Mouse (Mus musculus): ENCODE measurements around the gene Ube4b. TPM values are rescaled to one million over a fixed set of nuclear protein-coding genes. Genes with fewer than 3 reads are reported as not detected.
A peak's percentile ranks its signal among the peaks of the same experiment; 100 is the strongest.

Ube4b gene
- polyA plus RNA-seq, 2 experiments from 2014 or later = 15.4 to 21.1 TPM

GRCm38 (mm10) chr4:149393311-149393995, 33.1 kb downstream of the Ube4b start:
- no peak for ATAC-seq

DNA sequence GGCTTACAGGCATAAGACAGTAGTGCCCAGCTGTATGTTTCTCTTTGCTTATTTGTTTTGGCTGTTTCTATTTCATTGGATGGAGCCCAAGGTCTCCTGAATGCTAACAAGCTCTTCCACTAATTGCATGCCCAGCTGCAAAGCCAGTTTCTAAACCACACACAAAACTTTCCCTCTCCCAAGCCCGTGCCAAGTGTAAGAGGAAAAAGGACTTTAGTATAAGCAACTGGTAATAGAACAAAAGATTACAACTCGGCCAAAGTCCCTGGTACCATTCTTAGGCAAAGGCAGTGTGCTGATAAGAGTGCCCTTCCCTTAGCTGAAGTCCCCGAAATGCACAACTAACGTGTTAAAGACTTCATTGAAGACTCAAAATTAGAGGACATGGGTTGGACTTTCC, 34.2 kb downstream of the Ube4b start:
- ATAC-seq = no peak

DNA sequence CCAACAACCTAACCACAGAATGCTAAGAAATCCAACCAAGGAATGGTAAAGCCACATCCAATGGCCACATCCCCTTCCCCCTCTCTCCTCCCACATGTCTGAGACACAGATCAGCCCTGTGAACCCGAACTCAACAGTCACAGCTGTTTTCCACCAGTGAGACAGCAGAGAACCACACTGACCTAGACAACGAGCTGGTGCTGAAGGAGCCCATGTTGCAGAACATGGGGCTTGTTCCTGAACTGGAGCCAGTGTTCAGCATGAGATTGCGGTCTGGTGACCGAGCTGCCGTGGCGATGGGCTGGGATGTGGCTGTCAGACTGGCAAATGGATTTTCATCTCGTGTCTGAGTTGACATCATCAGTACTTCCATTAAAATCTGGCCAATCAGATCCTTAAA, 45.5 kb downstream of the Ube4b start:
- ATAC-seq = no peak

- ATAC-seq = no peak
Observed at GRCm38 (mm10) chr4:149379881-149380280, 46.7 kb downstream of the Ube4b start.

DNA sequence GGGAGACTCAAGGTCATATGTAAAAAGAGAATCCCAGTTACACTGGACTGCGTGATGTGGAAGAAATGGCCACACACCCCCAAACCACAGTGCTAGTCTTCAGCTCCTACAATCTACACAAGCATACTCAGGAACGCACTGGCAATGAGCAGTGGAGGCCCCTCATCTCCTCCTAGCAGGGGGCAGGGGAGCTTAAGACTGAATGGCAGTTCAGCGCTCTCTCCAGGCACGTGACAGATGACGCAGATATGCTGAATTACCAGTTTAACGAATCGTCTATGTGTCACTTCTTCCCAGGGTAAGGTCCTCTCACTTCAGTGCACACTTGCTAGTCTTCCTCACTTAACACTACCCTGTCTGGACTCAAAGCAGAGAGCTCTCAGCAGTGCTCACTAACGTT, 47.7 kb downstream of the Ube4b start:
- no peak for ATAC-seq

- no peak for ATAC-seq
Observed at GRCm38 (mm10) chr4:149376034-149376433, 50.5 kb downstream of the Ube4b start.

DNA sequence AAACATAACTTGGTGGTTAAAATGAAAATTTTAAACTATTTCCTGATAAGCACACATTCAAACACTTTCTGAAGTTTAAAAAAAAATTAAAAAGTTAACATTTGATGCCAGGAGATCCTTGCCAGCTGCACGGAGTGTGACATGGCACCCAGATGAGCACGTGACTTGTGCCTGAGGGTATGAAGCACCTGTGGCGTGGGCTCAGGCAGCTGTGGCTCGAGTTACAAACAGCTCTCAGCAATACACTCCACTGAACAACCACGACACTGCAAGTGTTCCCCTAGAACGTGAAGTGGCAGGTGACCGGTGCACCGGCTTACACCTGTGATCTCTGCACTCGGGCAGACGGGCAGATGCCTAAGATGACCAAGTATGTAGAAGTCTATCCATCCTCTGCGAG, 51.9 kb downstream of the Ube4b start:
- no peak for ATAC-seq

GRCm38 (mm10) chr4:149373927-149374326, 52.6 kb downstream of the Ube4b start:
- no peak for ATAC-seq

DNA sequence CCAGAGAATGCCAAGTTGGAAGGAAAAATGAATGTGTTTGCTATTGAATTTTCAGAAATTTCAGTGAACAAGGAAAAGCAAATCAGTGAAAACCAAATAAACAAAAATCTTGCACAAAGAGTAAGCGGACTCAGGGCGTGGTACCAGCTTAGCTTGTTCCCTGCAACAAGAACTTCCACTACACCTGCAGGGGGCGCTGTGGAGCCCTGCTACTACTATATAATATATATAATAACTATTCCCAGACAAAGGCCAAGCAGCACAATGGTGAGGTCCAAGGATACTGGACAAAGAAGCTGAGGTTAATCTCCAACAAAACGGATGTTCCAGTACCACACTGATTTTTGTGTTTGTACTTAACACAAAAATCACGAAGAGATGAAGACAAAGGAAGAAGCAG, 53.1 kb downstream of the Ube4b start:
- no peak for ATAC-seq

DNA sequence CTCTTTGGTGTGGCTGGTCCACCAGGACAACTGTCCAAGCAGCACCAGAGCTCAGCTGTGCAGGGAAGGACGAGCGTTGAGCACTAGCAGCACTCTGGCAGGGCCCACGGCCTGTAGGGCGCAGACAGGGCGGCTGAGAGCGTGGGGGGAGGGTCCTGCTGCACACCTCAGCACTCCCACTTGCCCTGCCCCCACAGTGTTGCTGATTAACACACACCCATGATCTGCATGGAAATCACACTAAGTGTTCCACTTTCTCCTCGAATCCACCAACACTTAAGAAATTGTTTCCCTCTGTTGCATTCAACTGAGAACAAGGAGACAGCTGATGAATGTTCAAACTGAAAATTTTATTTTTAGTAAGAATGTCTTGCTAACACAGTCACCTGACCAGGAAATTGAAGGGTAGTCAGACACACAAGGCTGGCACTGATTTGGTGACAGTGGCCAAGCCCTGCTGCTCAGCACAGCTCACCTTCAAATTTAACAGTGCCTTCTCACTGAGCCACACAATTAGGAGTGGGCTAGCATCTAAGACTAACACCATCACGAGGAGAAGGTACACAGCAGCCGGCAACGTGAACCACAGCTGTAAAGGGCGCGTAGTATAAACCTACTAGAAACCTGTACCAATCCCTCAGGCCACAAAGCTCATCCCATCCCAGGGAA, 60.7 kb downstream of the Ube4b start:
- no peak for ATAC-seq

GRCm38 (mm10) chr4:149364896-149365295, 61.7 kb downstream of the Ube4b start:
- no peak for ATAC-seq

DNA sequence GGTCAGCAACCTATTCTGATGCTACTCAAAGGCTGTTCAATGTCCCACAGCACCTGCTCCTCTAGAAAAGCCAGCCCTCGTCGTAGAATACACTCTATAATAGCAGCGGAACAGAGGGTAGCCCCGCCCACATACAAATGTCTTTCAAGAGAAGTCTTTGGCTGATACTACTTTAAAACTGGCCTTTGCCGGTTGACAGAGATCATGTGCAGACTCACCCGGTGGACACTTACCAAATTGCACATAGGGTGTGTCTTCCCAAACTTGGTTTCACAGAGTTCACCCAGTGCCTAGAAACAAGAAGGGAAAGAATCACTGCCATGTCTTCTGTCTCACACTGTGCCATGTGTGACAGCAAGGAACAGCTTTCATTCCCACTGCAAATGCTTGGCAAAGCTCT, 65.5 kb downstream of the Ube4b start:
- ATAC-seq = no peak

- ATAC-seq = no peak
Observed at GRCm38 (mm10) chr4:149360647-149361046, 65.9 kb downstream of the Ube4b start.

GRCm38 (mm10) chr4:149357982-149358381, 68.6 kb downstream of the Ube4b start:
- no peak for ATAC-seq

DNA sequence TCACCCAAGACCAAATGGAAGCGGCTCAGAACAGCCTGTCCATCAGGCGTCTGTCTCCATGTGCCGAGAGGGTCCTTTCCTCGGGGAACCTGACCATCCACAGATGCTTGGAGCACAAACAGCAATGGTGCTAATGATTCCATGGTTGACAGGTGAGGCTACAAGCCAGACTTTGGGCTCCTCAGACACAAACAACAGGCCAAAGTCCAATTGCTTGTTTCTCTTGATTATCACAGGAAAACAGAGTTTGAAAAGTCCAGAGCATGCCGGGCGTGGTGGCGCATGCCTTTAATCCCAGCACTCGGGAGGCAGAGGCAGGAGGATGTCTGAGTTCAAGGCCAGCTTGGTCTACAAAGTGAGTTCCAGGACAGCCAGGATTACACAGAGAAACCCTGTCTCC, 71.9 kb downstream of the Ube4b start:
- no peak for ATAC-seq

DNA sequence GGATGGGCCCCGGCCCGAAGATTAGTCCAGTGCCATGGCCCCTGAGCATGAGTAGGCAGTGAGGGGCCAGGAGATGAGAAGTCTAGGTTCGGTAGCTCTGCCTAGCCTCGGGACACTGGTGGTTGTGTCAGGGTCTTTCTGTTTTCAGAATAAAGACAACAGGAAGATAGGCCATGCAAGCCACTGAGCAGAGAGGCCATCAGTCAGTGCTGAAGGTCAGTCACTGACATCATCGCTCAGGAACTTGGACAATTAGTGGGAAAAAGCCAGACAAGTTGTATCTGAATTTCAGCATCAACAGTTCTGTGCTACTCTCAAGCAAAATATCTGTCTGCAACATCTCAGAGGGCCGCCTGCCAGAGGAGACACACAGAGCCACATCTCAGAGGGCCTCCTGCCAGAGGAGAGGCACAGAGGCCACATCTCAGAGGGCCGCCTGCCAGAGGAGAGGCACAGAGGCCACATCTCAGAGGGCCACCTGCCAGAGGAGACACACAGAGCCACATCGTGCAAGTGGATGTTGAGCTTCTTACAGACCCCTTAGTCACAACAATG, 74.9 kb downstream of the Ube4b start:
- ATAC-seq = no peak

DNA sequence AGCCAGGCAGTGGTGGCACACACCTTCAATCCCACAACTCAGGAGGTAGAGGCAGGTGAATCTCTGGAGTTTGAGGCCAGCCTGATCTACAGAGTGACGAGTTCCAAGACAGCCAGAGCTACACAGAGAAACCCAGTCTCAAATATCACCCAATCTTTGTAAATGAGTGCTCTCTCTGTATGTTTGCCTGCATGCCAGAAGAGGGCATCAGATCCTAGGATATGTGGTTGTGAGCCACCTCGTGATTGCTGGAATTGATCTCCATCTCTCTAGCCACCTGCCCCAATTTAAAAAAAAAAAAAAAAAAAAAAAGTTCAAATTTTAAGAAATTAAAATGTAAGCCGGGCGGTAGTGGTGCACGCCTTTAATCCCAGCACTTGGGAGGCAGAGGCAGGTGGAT, 77.6 kb downstream of the Ube4b start:
- no peak for ATAC-seq

DNA sequence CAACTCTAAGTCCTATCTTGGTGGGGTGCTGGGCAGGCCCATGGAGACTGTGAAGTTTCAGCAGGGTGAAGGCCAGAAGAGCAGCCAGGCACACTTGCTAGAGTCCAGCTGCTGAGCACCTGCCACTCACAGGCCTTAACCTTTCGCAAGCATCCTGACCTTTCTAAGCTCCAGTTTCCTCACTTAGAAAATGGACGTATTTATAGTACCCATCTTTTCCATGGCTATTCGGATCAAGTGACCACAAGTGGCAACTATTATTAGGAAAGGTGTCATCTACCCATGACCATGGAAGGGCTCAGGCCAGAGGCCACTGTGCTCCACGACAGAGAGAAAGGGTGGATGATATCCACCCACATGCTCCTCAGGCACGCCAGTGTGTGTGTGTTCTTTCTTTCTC, 80.7 kb downstream of the Ube4b start:
- ATAC-seq = no peak

DNA sequence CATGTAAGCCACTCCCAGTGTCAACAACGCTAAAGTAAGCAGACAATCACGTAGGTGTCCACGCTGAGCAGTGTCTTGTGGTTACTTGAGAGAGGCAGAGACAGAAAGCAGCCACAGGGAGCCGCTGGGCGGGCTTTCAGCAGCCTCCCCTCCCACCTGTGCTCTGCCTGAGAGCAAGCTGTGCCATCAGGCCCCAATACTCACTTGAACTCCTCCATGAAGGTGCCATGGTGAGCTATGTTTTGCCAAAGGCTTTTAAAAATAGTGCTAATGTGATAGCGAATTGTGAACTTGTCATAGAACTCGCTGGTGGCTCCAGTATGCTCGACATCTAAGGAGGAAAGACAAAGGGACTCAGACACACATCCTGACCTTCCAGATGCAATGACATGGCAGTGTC, 82.2 kb downstream of the Ube4b start:
- no peak for ATAC-seq

DNA sequence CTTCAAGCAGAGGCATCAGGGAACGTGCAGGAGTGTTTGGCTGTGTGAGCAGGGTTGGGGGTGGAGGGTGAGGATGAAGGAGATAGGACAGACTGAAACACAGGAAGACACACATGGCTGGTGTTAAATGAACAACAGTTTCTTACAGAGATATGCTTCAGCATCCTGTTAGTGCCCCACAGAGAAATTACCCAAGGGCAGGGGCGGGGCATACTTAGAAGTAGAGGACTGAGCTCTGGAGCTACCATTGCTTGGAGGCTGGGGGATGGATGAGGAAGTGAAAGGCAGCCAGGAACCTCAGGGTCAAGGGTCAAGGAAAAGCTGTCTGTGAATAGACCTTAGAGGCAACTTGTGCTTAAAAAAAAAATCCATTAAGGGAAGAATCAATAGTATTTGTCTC, 85.9 kb downstream of the Ube4b start:
- ATAC-seq = peak; percentile 66

DNA sequence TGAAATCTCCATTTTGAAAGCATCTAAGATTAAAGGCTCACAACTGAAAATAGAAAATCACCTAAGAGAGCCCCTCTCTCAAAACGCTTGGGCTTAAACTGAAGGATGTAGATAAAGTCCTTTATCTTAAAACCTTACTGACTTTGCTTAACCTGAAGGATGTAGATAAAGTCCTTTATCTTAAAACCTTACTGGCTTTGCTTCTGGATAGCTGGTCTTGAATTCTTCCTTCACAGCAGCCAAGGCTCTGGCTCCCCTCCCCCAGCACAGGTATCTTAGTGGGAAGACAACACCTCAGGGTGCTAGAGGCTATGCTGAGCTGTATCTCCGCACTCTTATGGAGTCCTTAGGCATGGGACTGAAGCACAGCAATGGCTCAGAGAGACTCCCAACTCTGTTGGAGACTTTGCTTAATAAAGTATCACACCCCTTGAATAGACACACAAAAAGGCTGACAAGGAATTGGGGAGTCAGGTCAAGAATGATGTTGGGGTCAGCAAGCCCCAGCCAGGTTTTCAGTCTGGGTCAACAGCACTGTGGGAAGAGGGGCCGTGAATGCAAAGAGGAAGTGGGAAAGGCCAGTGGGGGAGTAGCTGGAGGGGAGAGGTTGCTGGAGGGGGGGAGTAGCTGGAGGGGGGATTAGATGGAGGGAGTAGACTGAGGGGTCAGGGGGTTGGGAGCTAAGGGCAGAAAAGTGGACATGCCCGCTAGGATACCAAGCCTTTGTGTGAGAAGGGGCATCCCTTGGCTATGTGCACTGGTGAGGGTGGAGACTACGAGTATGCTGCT, 86.9 kb downstream of the Ube4b start:
- no peak for ATAC-seq

- ATAC-seq = no peak
Observed at GRCm38 (mm10) chr4:149338137-149338536, 88.4 kb downstream of the Ube4b start.

- no peak for ATAC-seq
Observed at GRCm38 (mm10) chr4:149337353-149337752, 89.2 kb downstream of the Ube4b start.

GRCm38 (mm10) chr4:149336302-149336701, 90.2 kb downstream of the Ube4b start:
- ATAC-seq = no peak

Data from activated CD4-positive, CD25-positive, alpha-beta regulatory T cell, adult 4 months (primary cell).